ENCODE assay signal across 15 mouse cellular contexts in the genomic region with DNA sequence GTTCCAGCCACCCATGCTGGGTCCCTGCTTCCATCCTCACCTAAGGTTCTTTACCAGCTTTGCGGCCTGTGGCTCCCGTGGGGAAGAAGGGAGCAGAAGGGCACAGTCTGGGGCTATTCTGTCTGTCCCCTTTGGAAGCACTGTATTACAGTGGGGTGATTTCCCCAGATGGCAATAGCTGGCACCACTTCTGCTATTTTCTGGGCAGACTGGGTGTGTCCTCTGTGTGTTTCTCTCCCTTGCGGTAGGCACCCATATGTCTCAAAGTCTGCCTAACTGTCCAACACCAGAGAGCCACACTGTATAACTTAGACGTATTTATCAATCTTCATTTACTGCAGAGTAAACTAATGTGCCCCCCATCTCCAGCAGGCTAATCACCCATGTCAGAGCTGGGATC.
DNase-seq lines count a peak whose midpoint lies in the region; ATAC-seq lines count a peak whose summit lies in the region.
"Had no signal": no experiment of that assay in that cellular context is flagged by ENCODE, and none has a peak within 500 bp of the region (broad histone marks: within the 10 kb centered on the region; RNA-seq: fewer than 3 reads in every experiment).

No protein-coding gene starts in this region.

- H3K36me3 ChIP-seq in forebrain, embryonic 10.5 days (replicated peaks), result no peaks in the 10 kb centered on the region
- no peaks in the 10 kb centered on the region for H3K36me3 ChIP-seq in forebrain, embryonic 11.5 days (ENCODE audit: control insufficient read depth, insufficient read depth, low read length)
- no peaks in the 10 kb centered on the region for H3K36me3 ChIP-seq in midbrain, embryonic 13.5 days
- H3K36me3 ChIP-seq in midbrain, embryonic 15.5 days (replicated peaks), result no peaks in the 10 kb centered on the region
- H3K36me3 ChIP-seq in splenic B cell, adult 2 months (ENCODE audit: control insufficient read depth, insufficient read depth, low read length, poor library complexity, severe bottlenecking), result peaks cover 1% of the 10 kb centered on the region; the same call in 1 of the 2 replicates
- H3K36me3 ChIP-seq: embryonic facial prominence, embryonic 15.5 days; kidney, embryonic 15.5 days had no signal

- no peak for DNase-seq in forebrain, embryonic 10.5 days (ENCODE audit: extremely low spot score, low spot score)
- no peak for DNase-seq in forebrain, embryonic 11.5 days (ENCODE audit: low spot score)
- DNase-seq in lung, postnatal 14 days, result peak; percentile 9
- DNase-seq in splenic B cell, adult 2 months (ENCODE audit: low read depth, low spot score), result peak; percentile 80
- no peak for DNase-seq in embryo, embryonic 10 days (ENCODE audit: low spot score)
- DNase-seq in frontal cortex, adult 2 months (ENCODE audit: extremely low spot score in 1 of 2, low spot score in 1 of 2), result no peak
- DNase-seq: cerebellum, adult 8-10 months; gastrocnemius, postnatal 10 days; liver; midbrain, embryonic 14.5 days; thymus, adult 18-20 months had no signal

- H3K27me3 ChIP-seq in forebrain, embryonic 10.5 days (ENCODE audit: poor library complexity, severe bottlenecking), result peaks cover 15% of the 10 kb centered on the region; the same call in 1 of the 2 replicates
- H3K27me3 ChIP-seq in forebrain, embryonic 11.5 days (ENCODE audit: control insufficient read depth, insufficient read depth, low read length), result no peaks in the 10 kb centered on the region
- H3K27me3 ChIP-seq in midbrain, embryonic 13.5 days, result no peaks in the 10 kb centered on the region
- no peaks in the 10 kb centered on the region for H3K27me3 ChIP-seq in midbrain, embryonic 15.5 days (replicated peaks)
- no peaks in the 10 kb centered on the region for H3K27me3 ChIP-seq in splenic B cell, adult 2 months (ENCODE audit: control insufficient read depth, insufficient read depth, low read length, poor library complexity, severe bottlenecking)
- H3K27me3 ChIP-seq: embryonic facial prominence, embryonic 15.5 days; kidney, embryonic 15.5 days had no signal

- H3K4me1 ChIP-seq in forebrain, embryonic 10.5 days, result peaks cover 44% of the 10 kb centered on the region
- H3K4me1 ChIP-seq in forebrain, embryonic 11.5 days (replicated peaks; ENCODE audit: control insufficient read depth, insufficient read depth, low read length), result peaks cover 7% of the 10 kb centered on the region; the same call in 1 of the 2 replicates
- H3K4me1 ChIP-seq in midbrain, embryonic 13.5 days (replicated peaks), result peaks cover 51% of the 10 kb centered on the region
- H3K4me1 ChIP-seq in midbrain, embryonic 15.5 days, result peaks cover 27% of the 10 kb centered on the region

- WGBS in forebrain, embryonic 10.5 days, result 89% methylated on average over 4 of the region's 4 CpGs
- 85% methylated on average over 4 of the region's 4 CpGs for WGBS in forebrain, embryonic 11.5 days
- WGBS in midbrain, embryonic 13.5 days, result 81% methylated on average over 4 of the region's 4 CpGs
- 83% methylated on average over 4 of the region's 4 CpGs for WGBS in midbrain, embryonic 15.5 days

- H3K4me2 ChIP-seq in forebrain, embryonic 11.5 days (ENCODE audit: low read depth, low read length, severe bottlenecking), result no peak overlapping the region
- H3K4me2 ChIP-seq in midbrain, embryonic 13.5 days (replicated peaks), result no peak overlapping the region
- no peak overlapping the region for H3K4me2 ChIP-seq in midbrain, embryonic 15.5 days
- H3K4me2 ChIP-seq: embryonic facial prominence, embryonic 15.5 days; kidney, embryonic 15.5 days had no signal

- no peak for ATAC-seq in forebrain, embryonic 11.5 days (replicated peaks; ENCODE audit: low FRiP score)
- 0 out of 2 replicates have a peak, but pooled peaks have one; percentile 1 for ATAC-seq in midbrain, embryonic 13.5 days
- ATAC-seq in midbrain, embryonic 15.5 days (replicated peaks), result no peak

- no peak overlapping the region for H3K9ac ChIP-seq in forebrain, embryonic 11.5 days (ENCODE audit: low read length)
- no peak overlapping the region for H3K9ac ChIP-seq in midbrain, embryonic 13.5 days (replicated peaks)
- no peak overlapping the region for H3K9ac ChIP-seq in midbrain, embryonic 15.5 days
- H3K9ac ChIP-seq: embryonic facial prominence, embryonic 15.5 days; kidney, embryonic 15.5 days had no signal

- H3K4me3 ChIP-seq in forebrain, embryonic 10.5 days, result no peak overlapping the region
- H3K4me3 ChIP-seq in forebrain, embryonic 11.5 days (ENCODE audit: low read depth, low read length), result no peak overlapping the region
- no peak overlapping the region for H3K4me3 ChIP-seq in midbrain, embryonic 13.5 days (replicated peaks)
- H3K4me3 ChIP-seq in midbrain, embryonic 15.5 days, result no peak overlapping the region
- H3K4me3 ChIP-seq: embryonic facial prominence, embryonic 15.5 days; kidney, embryonic 15.5 days had no signal

- H3K27ac ChIP-seq in forebrain, embryonic 10.5 days, result peak overlapping the region; percentile 40; the same call in 1 of the 2 replicates
- H3K27ac ChIP-seq in forebrain, embryonic 11.5 days (ENCODE audit: low read depth, low read length), result no peak overlapping the region
- no peak overlapping the region for H3K27ac ChIP-seq in midbrain, embryonic 13.5 days
- H3K27ac ChIP-seq in midbrain, embryonic 15.5 days, result no peak overlapping the region
- H3K27ac ChIP-seq: embryonic facial prominence, embryonic 15.5 days; kidney, embryonic 15.5 days had no signal

- H3K9me3 ChIP-seq in forebrain, embryonic 10.5 days, result no peaks in the 10 kb centered on the region
- H3K9me3 ChIP-seq in forebrain, embryonic 11.5 days (ENCODE audit: control insufficient read depth, low read length), result no peaks in the 10 kb centered on the region
- H3K9me3 ChIP-seq in midbrain, embryonic 13.5 days, result no peaks in the 10 kb centered on the region
- no peaks in the 10 kb centered on the region for H3K9me3 ChIP-seq in midbrain, embryonic 15.5 days
- H3K9me3 ChIP-seq: embryonic facial prominence, embryonic 15.5 days; kidney, embryonic 15.5 days had no signal

Comparison
In these comparisons a context has a peak if more than half of its experiments do, and no peak if none do; other contexts are left out.
1. DNase-seq: peak in lung, postnatal 14 days (single experiment) and splenic B cell, adult 2 months (single experiment); none in forebrain, embryonic 10.5 days (single experiment), forebrain, embryonic 11.5 days (single experiment), embryo, embryonic 10 days (single experiment) and frontal cortex, adult 2 months (0 of 2).